Comparison of ENCODE assay signal across 8 mouse cellular contexts in the genomic region with DNA sequence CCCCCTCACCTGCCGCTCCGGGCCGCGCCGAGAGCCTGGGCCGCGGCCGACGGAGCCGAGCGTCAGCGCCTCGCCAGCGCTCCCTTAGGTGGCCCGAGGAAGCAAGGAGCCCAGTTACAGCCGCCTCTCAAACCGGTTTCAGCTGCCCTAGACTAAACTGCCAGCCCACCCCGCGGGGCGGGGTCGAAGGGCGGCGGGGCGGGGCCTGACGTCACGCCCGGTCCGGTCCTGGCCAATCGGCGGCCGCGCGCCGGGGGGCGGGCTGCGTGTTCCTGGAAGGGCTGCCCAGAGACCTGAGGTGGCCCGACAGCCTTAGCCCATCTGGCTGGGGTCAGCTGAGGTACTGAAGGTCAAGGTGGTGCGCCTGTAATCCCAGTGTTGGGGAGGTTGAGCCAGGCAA. TPM values are rescaled to one million over a fixed set of nuclear protein-coding genes. Genes with fewer than 3 reads are reported as not detected.
DNase-seq lines count a peak whose midpoint lies in the region; ATAC-seq and TF ChIP-seq lines count a peak whose summit lies in the region.

No protein-coding gene starts in this region.

- TF ChIP-seq RAD21 in MEL (IDR thresholded peaks at IDR 0.05; ENCODE audit: low read depth, low read length): no peak

- H3K4me3 ChIP-seq in MEL (ENCODE audit: control insufficient read depth in 1 of 2, insufficient read depth in 1 of 2, low read depth in 2 of 2, low read length in 2 of 2): peak overlapping the region; percentile 63 to 88
- H3K4me3 ChIP-seq in cerebellum, adult 2 months (replicated peaks; ENCODE audit: insufficient read depth, low read depth, low read length): peak overlapping the region; percentile 79
- peak overlapping the region; percentile 80 for H3K4me3 ChIP-seq in hindbrain, embryonic 10.5 days
- H3K4me3 ChIP-seq in lung, postnatal 0 days (ENCODE audit: low read depth, low read length): peak overlapping the region; percentile 88

- peak; percentile 36 to 80; a peak in 3 of 4 replicates for TF ChIP-seq POLR2A in MEL (IDR thresholded peaks at IDR 0.05; ENCODE audit: control insufficient read depth in 1 of 2, insufficient read depth in 1 of 2, low read depth in 1 of 2, low read length in 2 of 2, poor library complexity in 1 of 2)
- peak; percentile 75 for TF ChIP-seq POLR2A in cerebellum, adult 2 months (IDR thresholded peaks at IDR 0.05; ENCODE audit: borderline replicate concordance, insufficient read depth, low read length)

- DNase-seq in MEL (ENCODE audit: low read depth, low spot score): peak; percentile 92
- peak; percentile 97 for DNase-seq in cerebellum, adult 2 months
- peak; percentile 91 for DNase-seq in forelimb bud, embryonic 11.5 days (ENCODE audit: low read depth, low spot score)
- DNase-seq in hindbrain, embryonic 10.5 days (ENCODE audit: low spot score): peak; percentile 95
- peak; percentile 97 for DNase-seq in layer of hippocampus, adult 9-11 months
- DNase-seq in lung, postnatal 0 days (ENCODE audit: low spot score): peak; percentile 97
- DNase-seq in ovary, postnatal 14 days (ENCODE audit: low spot score): peak; percentile 96
- DNase-seq in thymus, postnatal 14 days: peak; percentile 98

- ATAC-seq in lung, postnatal 0 days: peak; percentile 98

- peaks cover 7 to 14% of the 10 kb centered on the region in 2 experiments for H3K4me1 ChIP-seq in MEL (ENCODE audit: control insufficient read depth in 1 of 2, insufficient read depth in 2 of 2, low read length in 2 of 2)
- no peaks in the 10 kb centered on the region for H3K4me1 ChIP-seq in cerebellum, adult 2 months (ENCODE audit: control insufficient read depth, insufficient read depth, low read length)
- peaks cover 15% of the 10 kb centered on the region for H3K4me1 ChIP-seq in hindbrain, embryonic 10.5 days (replicated peaks)
- peaks cover 19% of the 10 kb centered on the region; the same call in 1 of the 2 replicates for H3K4me1 ChIP-seq in lung, postnatal 0 days (ENCODE audit: insufficient read depth, low read depth, low read length)

- peak overlapping the region; percentile 77 for H3K4me2 ChIP-seq in lung, postnatal 0 days (replicated peaks; ENCODE audit: low read depth, low read length)

- WGBS in cerebellum, adult 2 months: under 1% methylated on average over 37 of the region's 38 CpGs
- 1% methylated on average over 38 of the region's 38 CpGs for WGBS in hindbrain, embryonic 10.5 days
- 0% methylated on average over 20 of the region's 38 CpGs for WGBS in lung, postnatal 0 days

- peaks cover 0 to 36% of the 10 kb centered on the region in 2 experiments; a peak in 2 of 4 replicates for H3K36me3 ChIP-seq in MEL (ENCODE audit: control insufficient read depth in 1 of 2, insufficient read depth in 2 of 2, low read length in 2 of 2)
- no peaks in the 10 kb centered on the region for H3K36me3 ChIP-seq in hindbrain, embryonic 10.5 days
- no peaks in the 10 kb centered on the region for H3K36me3 ChIP-seq in lung, postnatal 0 days (ENCODE audit: insufficient read depth, low read length)

- TF ChIP-seq CTCF in MEL (IDR thresholded peaks at IDR 0.05 in 2 of 3, conservative IDR thresholded peaks at IDR 0.05 in 1 of 3; ENCODE audit: control insufficient read depth in 1 of 3, insufficient read depth in 1 of 3, low read depth in 2 of 3, low read length in 3 of 3, poor library complexity in 1 of 3, severe bottlenecking in 1 of 3): peak in 2 of 3 experiments; percentile 7 to 19; a peak in 2 of 6 replicates
- 0 out of 2 replicates have a peak, but pooled peaks have one; percentile 29 for TF ChIP-seq CTCF in cerebellum, adult 2 months (IDR thresholded peaks at IDR 0.05; ENCODE audit: borderline replicate concordance, insufficient read depth, low read depth, low read length)
- TF ChIP-seq CTCF in lung, postnatal 0 days (IDR thresholded peaks at IDR 0.05): peak; percentile 66

- 0 out of 2 replicates have a peak overlapping the region, but pooled peaks have one; percentile 2 for H3K27ac ChIP-seq in MEL (ENCODE audit: control insufficient read depth, low read depth, low read length)
- peak overlapping the region; percentile 31; the same call in 1 of the 2 replicates for H3K27ac ChIP-seq in cerebellum, adult 2 months (ENCODE audit: insufficient read depth, low read length)
- peak overlapping the region; percentile 99 for H3K27ac ChIP-seq in hindbrain, embryonic 10.5 days
- peak overlapping the region; percentile 98 for H3K27ac ChIP-seq in lung, postnatal 0 days (ENCODE audit: low read length)

- H3K27me3 ChIP-seq in MEL (ENCODE audit: control insufficient read depth in 1 of 2, insufficient read depth in 2 of 2, low read length in 2 of 2): no peaks in the 10 kb centered on the region
- no peaks in the 10 kb centered on the region for H3K27me3 ChIP-seq in cerebellum, adult 2 months (ENCODE audit: control insufficient read depth, insufficient read depth, low read length)
- no peaks in the 10 kb centered on the region for H3K27me3 ChIP-seq in hindbrain, embryonic 10.5 days (ENCODE audit: insufficient read depth, poor library complexity, severe bottlenecking)
- no peaks in the 10 kb centered on the region for H3K27me3 ChIP-seq in lung, postnatal 0 days (replicated peaks; ENCODE audit: insufficient read depth, low read length)

- peaks cover 9% of the 10 kb centered on the region; the same call in 1 of the 2 replicates for H3K79me2 ChIP-seq in MEL (ENCODE audit: control insufficient read depth, insufficient read depth, low read length, poor library complexity)

- peak overlapping the region; percentile 94 for H3K9ac ChIP-seq in MEL (ENCODE audit: control insufficient read depth, low read depth, low read length, poor library complexity, severe bottlenecking)
- peak overlapping the region; percentile 97 for H3K9ac ChIP-seq in lung, postnatal 0 days (replicated peaks; ENCODE audit: low read depth)

- no peaks in the 10 kb centered on the region for H3K9me3 ChIP-seq in MEL (replicated peaks; ENCODE audit: insufficient read depth, low read length)
- H3K9me3 ChIP-seq in hindbrain, embryonic 10.5 days: no peaks in the 10 kb centered on the region
- no peaks in the 10 kb centered on the region for H3K9me3 ChIP-seq in lung, postnatal 0 days (ENCODE audit: low read length)

- no peak for TF ChIP-seq EP300 in MEL (IDR thresholded peaks at IDR 0.05; ENCODE audit: low read depth in 1 of 2, low read length in 2 of 2)
- TF ChIP-seq EP300 in lung, postnatal 0 days (IDR thresholded peaks at IDR 0.05): no peak; the same call in 1 of the 2 replicates

TF ChIP-seq in MEL, 35 proteins besides CTCF, POLR2A, EP300 and RAD21:
- TF ChIP-seq TBP (IDR thresholded peaks at IDR 0.05; ENCODE audit: low read depth, low read length) (peak; percentile 70; the same call in 1 of the 2 replicates), UBTF (IDR thresholded peaks at IDR 0.05; ENCODE audit: borderline replicate concordance, insufficient read depth, low read depth, low read length) (0 out of 2 replicates have a peak, but pooled peaks have one; percentile 90), ZC3H11A (IDR thresholded peaks at IDR 0.05; ENCODE audit: low read depth, low read length) (no peak), POLR2AphosphoS2 (IDR thresholded peaks at IDR 0.05; ENCODE audit: low read length) (peak; percentile 28; the same call in 1 of the 2 replicates), TCF12 (IDR thresholded peaks at IDR 0.05; ENCODE audit: low read depth, low read length) (peak; percentile 39; the same call in 1 of the 2 replicates), CHD1 (IDR thresholded peaks at IDR 0.05; ENCODE audit: low read depth, low read length) (no peak), GABPA (IDR thresholded peaks at IDR 0.05; ENCODE audit: low read depth, low read length) (no peak), MXI1 (IDR thresholded peaks at IDR 0.05; ENCODE audit: low read depth, low read length) (peak; percentile 24; the same call in 1 of the 2 replicates), SIN3A (IDR thresholded peaks at IDR 0.05; ENCODE audit: low read length) (peak; percentile 19), NELFE (IDR thresholded peaks at IDR 0.05; ENCODE audit: low read depth, low read length) (peak; percentile 66), E2F4 (IDR thresholded peaks at IDR 0.05; ENCODE audit: borderline replicate concordance, low read depth, low read length) (no peak), JUND (IDR thresholded peaks at IDR 0.05; ENCODE audit: low read depth, low read length) (no peak), CHD2 (IDR thresholded peaks at IDR 0.05; ENCODE audit: low read length) (no peak), ZMIZ1 (IDR thresholded peaks at IDR 0.05; ENCODE audit: low read depth, low read length) (no peak)

RNA-seq across cellular contexts. Expression of a gene that starts 9.5 kb away (rescaled TPM):
- total RNA-seq in MEL (2012; rRNA removed): 2.9 and 3.1 TPM in 2 replicates
- polyA plus RNA-seq in MEL (2012; ENCODE audit: insufficient read depth in 1 of 2, insufficient read length in 2 of 2, low read depth in 1 of 2, low replicate concordance in 2 of 2, missing spikeins in 1 of 2): 1 to 10 TPM in 1 of 2 experiments, not detected in 1; 4.5 TPM
- 81.5 and 88.2 TPM in 2 replicates for polyA plus RNA-seq in cerebellum, adult 2 months (2012; rRNA removed)
- 33.1 and 36.4 TPM in 2 replicates for polyA plus RNA-seq in hindbrain, embryonic 10.5 days (2016; fragmentation: Nextera tagmentation; extraction: Ambion mirVana)
- 47.9 and 52.2 TPM in 2 replicates for polyA plus RNA-seq in lung, postnatal 0 days (2015; fragmentation: Nextera tagmentation; extraction: Ambion mirVana)

Comparison
In these comparisons a context has a peak if more than half of its experiments do, and no peak if none do; other contexts are left out.
1. Peak in every context shown above with its lines: DNase-seq, ATAC-seq, H3K4me3 ChIP-seq and H3K27ac ChIP-seq.
2. H3K27ac ChIP-seq: peak in every context shown above with its lines; median percentile 99 in hindbrain, embryonic 10.5 days; 98 in lung, postnatal 0 days; 31 in cerebellum, adult 2 months; 2 in MEL.
3. CTCF ChIP-seq: peak in every context shown above with its lines; median percentile 66 in lung, postnatal 0 days; 29 in cerebellum, adult 2 months; 13 in MEL.